14 mouse cellular contexts compared by ENCODE assay signal in genomic region chr19:48259223-48259622, GRCm38 (mm10). TPM values are rescaled to one million over a fixed set of nuclear protein-coding genes. Genes with fewer than 3 reads are reported as not detected.
DNase-seq lines count a peak whose midpoint lies in the region; ATAC-seq and TF ChIP-seq lines count a peak whose summit lies in the region.
"Had no signal": no experiment of that assay in that cellular context is flagged by ENCODE, and none has a peak within 500 bp of the region (broad histone marks: within the 10 kb centered on the region; RNA-seq: fewer than 3 reads in every experiment).

No protein-coding gene starts in this region.

- no peak overlapping the region for H3K4me3 ChIP-seq in kidney, embryonic 16.5 days (ENCODE audit: low read length)
- no peak overlapping the region for H3K4me3 ChIP-seq in MEL (ENCODE audit: control insufficient read depth in 1 of 2, insufficient read depth in 1 of 2, low read depth in 2 of 2, low read length in 2 of 2)

- no peak for TF ChIP-seq CTCF in MEL (IDR thresholded peaks at IDR 0.05 in 2 of 3, conservative IDR thresholded peaks at IDR 0.05 in 1 of 3; ENCODE audit: control insufficient read depth in 1 of 3, insufficient read depth in 1 of 3, low read depth in 2 of 3, low read length in 3 of 3, poor library complexity in 1 of 3, severe bottlenecking in 1 of 3)

- no peaks in the 10 kb centered on the region for H3K36me3 ChIP-seq in kidney, embryonic 16.5 days (ENCODE audit: insufficient read depth, low read length)
- H3K36me3 ChIP-seq in MEL (ENCODE audit: control insufficient read depth in 1 of 2, insufficient read depth in 2 of 2, low read length in 2 of 2): no peaks in the 10 kb centered on the region
- H3K36me3 ChIP-seq: G1E had no signal

- 58% methylated on average over 7 of the region's 7 CpGs for WGBS in kidney, embryonic 16.5 days

- no peaks in the 10 kb centered on the region for H3K9me3 ChIP-seq in kidney, embryonic 16.5 days (ENCODE audit: low read length)
- no peaks in the 10 kb centered on the region for H3K9me3 ChIP-seq in MEL (replicated peaks; ENCODE audit: insufficient read depth, low read length)

- TF ChIP-seq EP300 in MEL (IDR thresholded peaks at IDR 0.05; ENCODE audit: low read depth in 1 of 2, low read length in 2 of 2): no peak

- no peak for TF ChIP-seq RAD21 in MEL (IDR thresholded peaks at IDR 0.05; ENCODE audit: low read depth, low read length)

- no peaks in the 10 kb centered on the region for H3K4me1 ChIP-seq in kidney, embryonic 16.5 days (ENCODE audit: insufficient read depth, low read length)
- H3K4me1 ChIP-seq in MEL (ENCODE audit: control insufficient read depth in 1 of 2, insufficient read depth in 2 of 2, low read length in 2 of 2): no peaks in the 10 kb centered on the region

- H3K4me2 ChIP-seq in kidney, embryonic 16.5 days (replicated peaks; ENCODE audit: low read depth, low read length): no peak overlapping the region

- DNase-seq in adrenal gland, postnatal 10 days: peak; percentile 3
- no peak for DNase-seq in adrenal gland, postnatal 25 days
- DNase-seq in kidney, postnatal 14 days: peak; percentile 4
- DNase-seq in MEL (ENCODE audit: low read depth, low spot score): peak; percentile 6
- peak; percentile 48 to 56 for DNase-seq in left cerebral cortex, postnatal 36 days (ENCODE audit: low spot score in 2 of 2)
- DNase-seq in spleen, postnatal 14 days (ENCODE audit: low spot score in 2 of 2): no peak
- DNase-seq: thymus, postnatal 4 days had no signal

- no peak overlapping the region for H3K9ac ChIP-seq in kidney, embryonic 16.5 days (replicated peaks; ENCODE audit: low read length)
- H3K9ac ChIP-seq in MEL (ENCODE audit: control insufficient read depth, low read depth, low read length, poor library complexity, severe bottlenecking): no peak overlapping the region

- no peaks in the 10 kb centered on the region for H3K79me2 ChIP-seq in MEL (ENCODE audit: control insufficient read depth, insufficient read depth, low read length, poor library complexity)

- no peak for ATAC-seq in kidney, embryonic 16.5 days (ENCODE audit: low FRiP score, low TSS enrichment)
- no peak for ATAC-seq in monocyte, adult 5-6 weeks (replicated peaks; ENCODE audit: insufficient number of reproducible peaks, low FRiP score, low TSS enrichment, poor library complexity, severe bottlenecking)
- ATAC-seq: forebrain, embryonic 14.5 days; hindbrain, embryonic 16.5 days had no signal

- no peak overlapping the region for H3K27ac ChIP-seq in kidney, embryonic 16.5 days (ENCODE audit: low read length)
- H3K27ac ChIP-seq in MEL (ENCODE audit: control insufficient read depth, low read depth, low read length): no peak overlapping the region

- intact Hi-C loops in left cerebral cortex, postnatal 36 days (cut with DNase I): no loop called here

- H3K27me3 ChIP-seq in kidney, embryonic 16.5 days (ENCODE audit: insufficient read depth, low read length): no peaks in the 10 kb centered on the region
- H3K27me3 ChIP-seq in MEL (ENCODE audit: control insufficient read depth in 1 of 2, insufficient read depth in 2 of 2, low read length in 2 of 2): no peaks in the 10 kb centered on the region

- no peak for TF ChIP-seq POLR2A in MEL (IDR thresholded peaks at IDR 0.05; ENCODE audit: control insufficient read depth in 1 of 2, insufficient read depth in 1 of 2, low read depth in 1 of 2, low read length in 2 of 2, poor library complexity in 1 of 2)

TF ChIP-seq in MEL, 35 proteins besides CTCF, POLR2A, EP300 and RAD21:
- TF ChIP-seq TAL1 (IDR thresholded peaks at IDR 0.05; ENCODE audit: low read length): no peak
- no peak for TF ChIP-seq ZKSCAN1 (IDR thresholded peaks at IDR 0.05; ENCODE audit: low read depth, low read length)
- TF ChIP-seq MXI1 (IDR thresholded peaks at IDR 0.05; ENCODE audit: low read depth, low read length): no peak
- no peak for TF ChIP-seq ETS1 (IDR thresholded peaks at IDR 0.05; ENCODE audit: low read depth, low read length)
- TF ChIP-seq MAX (IDR thresholded peaks at IDR 0.05; ENCODE audit: low read length): no peak
- no peak for TF ChIP-seq USF2 (IDR thresholded peaks at IDR 0.05; ENCODE audit: borderline replicate concordance in 1 of 2, insufficient read depth in 1 of 2, low read depth in 1 of 2, low read length in 2 of 2)
- TF ChIP-seq MAFK (IDR thresholded peaks at IDR 0.05; ENCODE audit: borderline replicate concordance, low read depth, low read length): no peak
- no peak for TF ChIP-seq JUND (IDR thresholded peaks at IDR 0.05; ENCODE audit: low read depth, low read length)
- no peak for TF ChIP-seq CHD1 (IDR thresholded peaks at IDR 0.05; ENCODE audit: low read depth, low read length)
- no peak for TF ChIP-seq GATA1 (IDR thresholded peaks at IDR 0.05; ENCODE audit: low read depth, low read length)
- no peak for TF ChIP-seq TBP (IDR thresholded peaks at IDR 0.05; ENCODE audit: low read depth, low read length)
- TF ChIP-seq ELF1 (IDR thresholded peaks at IDR 0.05; ENCODE audit: low read depth, low read length): no peak

RNA-seq across cellular contexts. Expression of gene Sorcs3, which starts 53.4 kb away (rescaled TPM):
- under 1 TPM; 0.06 to 0.18 TPM for total RNA-seq in adrenal gland, postnatal 10 days (2021)
- total RNA-seq in adrenal gland, postnatal 25 days (2021): 0.06 TPM in 1 of 2 replicates, not detected in the other
- polyA plus RNA-seq in kidney, embryonic 16.5 days (2015; fragmentation: Nextera tagmentation; extraction: Ambion mirVana): 1.3 and 1.8 TPM in 2 replicates
- not detected in 2 replicates for total RNA-seq in MEL (2012; rRNA removed)
- not detected for polyA plus RNA-seq in MEL (2012; ENCODE audit: insufficient read depth in 1 of 2, insufficient read length in 2 of 2, low read depth in 1 of 2, low replicate concordance in 2 of 2, missing spikeins in 1 of 2)
- 10 to 100 TPM; 40.4 to 41.5 TPM for total RNA-seq in left cerebral cortex, postnatal 36 days (2021)
- not detected in 3 replicates for total RNA-seq in monocyte, adult 5-6 weeks (2017)
- total RNA-seq: adrenal gland, adult 18-20 months; G1E; heart, adult 8-10 months had no signal
- polyA plus RNA-seq: G1E had no signal

Comparison
In these comparisons a context has a peak if more than half of its experiments do, and no peak if none do; other contexts are left out.
1. DNase-seq: peak in adrenal gland, postnatal 10 days (single experiment), kidney, postnatal 14 days (single experiment), MEL (single experiment) and left cerebral cortex, postnatal 36 days (2 of 2); none in adrenal gland, postnatal 25 days (single experiment) and spleen, postnatal 14 days (0 of 2).
2. RNA of gene Sorcs3, which starts 53.4 kb away (total RNA-seq): 40.4 to 41.5 TPM in left cerebral cortex, postnatal 36 days; 0.06 to 0.18 TPM in adrenal gland, postnatal 10 days, 0.06 TPM in adrenal gland, postnatal 25 days, not detected in MEL and not detected in monocyte, adult 5-6 weeks; every median in the first group is over 10 times any median in the second.